Mouse (Mus musculus): ENCODE measurements around the gene Kalrn.

GRCm38 (mm10) chr16:34282026-34282425, 291.3 kb downstream of the Kalrn start:
- TF ChIP-seq GATA1 (IDR thresholded peaks at IDR 0.05; ENCODE audit: low read length) (no peak), TAL1 (IDR thresholded peaks at IDR 0.05; ENCODE audit: low read length) (no peak)
